Mouse (Mus musculus) cortical plate, adult 2 months (tissue): ENCODE results near the gene Nutf2.

Experiments
- CTCF ChIP-seq: fragments of 200-500 bp; IDR thresholded peaks from 2 replicates; pipeline ENCODE4 v1.5.1; 2011; ENCODE audit warnings: mild to moderate bottlenecking, control low read depth, low read length; ENCODE audit not compliant: insufficient read depth; ENCODE audit errors: extremely low read depth
- POLR2A ChIP-seq: fragments of 200-500 bp; IDR thresholded peaks from 2 replicates; pipeline ENCODE4 v1.6.1; 2011; ENCODE audit warnings: mild to moderate bottlenecking, low read length, control low read depth; ENCODE audit not compliant: insufficient read depth; ENCODE audit errors: extremely low read depth

GRCm38 (mm10) chr8:105846678-105847077, 13.7 kb upstream of the Nutf2 start:
- no peak for TF ChIP-seq CTCF
- TF ChIP-seq POLR2A: no peak
